Mouse (Mus musculus) ES-Bruce4 (cell line): ENCODE data around the gene Galc. TPM values are rescaled to one million over a fixed set of nuclear protein-coding genes. Genes with fewer than 3 reads are reported as not detected.

ENCODE experiments used
- H3K27ac ChIP-seq: 2 replicates; pipeline ENCODE4 v1.5.1; 2012; ENCODE audit warnings: low read length, inconsistent platforms; ENCODE audit not compliant: insufficient read depth
- H3K27me3 ChIP-seq: 2 replicates; pipeline ENCODE4 v1.6.1; 2012; ENCODE audit warnings: mild to moderate bottlenecking, low read length, inconsistent platforms; ENCODE audit not compliant: control insufficient read depth, poor library complexity, insufficient read depth, severe bottlenecking
- H3K36me3 ChIP-seq: 2 replicates; pipeline ENCODE4 v1.6.1; 2012; ENCODE audit warnings: inconsistent platforms, mild to moderate bottlenecking, low read length, moderate library complexity; ENCODE audit not compliant: control insufficient read depth, poor library complexity, insufficient read depth, severe bottlenecking
- H3K4me1 ChIP-seq: one replicate; pipeline ENCODE4 v1.8.1; 2011; ENCODE audit warnings: low read length; ENCODE audit not compliant: control insufficient read depth, insufficient read depth
- H3K4me3 ChIP-seq: 2 replicates; pipeline ENCODE4 v1.5.1; 2011; ENCODE audit warnings: low read depth, mild to moderate bottlenecking, low read length
- H3K9ac ChIP-seq: 2 replicates; pipeline ENCODE4 v1.6.1; 2012; ENCODE audit warnings: low read depth, mild to moderate bottlenecking, inconsistent platforms; ENCODE audit not compliant: poor library complexity, severe bottlenecking
- H3K9me3 ChIP-seq: replicated peaks from 2 replicates; pipeline ENCODE4 v1.6.1; 2012; ENCODE audit warnings: mild to moderate bottlenecking, low read length, inconsistent platforms; ENCODE audit not compliant: control insufficient read depth, poor library complexity, insufficient read depth, severe bottlenecking
- CTCF ChIP-seq: IDR thresholded peaks from one replicate; pipeline ENCODE4 v1.8.1; 2011; ENCODE audit warnings: low read depth, low read length
- EP300 ChIP-seq: IDR thresholded peaks from 2 replicates; pipeline ENCODE4 v1.6.1; 2011; ENCODE audit warnings: low read depth, low read length; ENCODE audit not compliant: insufficient read depth
- POLR2A ChIP-seq: IDR thresholded peaks from one replicate; pipeline ENCODE4 v1.8.1; 2011; ENCODE audit warnings: low read length; ENCODE audit not compliant: insufficient read depth
- polyA plus RNA-seq: library from polyadenylated mRNA; stranded (reverse); fragments of >200 nt; gene quantifications from 2 replicates; pipeline ENCODE4 v1.2.4, GENCODE M21; 2011; ENCODE audit warnings: low read depth; ENCODE audit not compliant: missing spikeins, insufficient read depth, insufficient read length

Galc gene
- polyA plus RNA-seq, 1 experiment = 14.1 TPM

DNA sequence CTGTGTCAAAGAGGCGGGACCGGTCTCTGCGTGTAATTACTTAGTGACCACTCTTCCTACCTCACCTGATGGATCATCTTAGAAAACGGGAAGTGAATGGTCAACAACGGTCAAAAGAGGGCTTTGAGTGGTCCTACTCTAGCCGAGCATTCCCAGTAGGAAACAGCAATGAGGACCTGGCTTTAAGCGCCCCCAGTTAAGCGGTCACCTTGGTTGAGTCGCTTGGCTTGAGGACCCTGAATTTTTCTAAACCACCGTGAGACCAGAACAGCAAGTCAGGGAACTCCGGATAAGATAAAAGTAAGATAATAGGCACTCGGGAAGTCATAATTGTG lies 226 bp upstream of the Galc start:
- TF ChIP-seq POLR2A = no peak
- TF ChIP-seq EP300 = no peak
- no peak for TF ChIP-seq CTCF
- Histone ChIP-seq H3K4me1 (no peaks in the 10 kb centered on the region), H3K27me3 (no peaks in the 10 kb centered on the region), H3K4me3 (peak overlapping the region; percentile 89), H3K9me3 (no peaks in the 10 kb centered on the region), H3K36me3 (no peaks in the 10 kb centered on the region), H3K9ac (peak overlapping the region; percentile 86), H3K27ac (no peak overlapping the region)

DNA sequence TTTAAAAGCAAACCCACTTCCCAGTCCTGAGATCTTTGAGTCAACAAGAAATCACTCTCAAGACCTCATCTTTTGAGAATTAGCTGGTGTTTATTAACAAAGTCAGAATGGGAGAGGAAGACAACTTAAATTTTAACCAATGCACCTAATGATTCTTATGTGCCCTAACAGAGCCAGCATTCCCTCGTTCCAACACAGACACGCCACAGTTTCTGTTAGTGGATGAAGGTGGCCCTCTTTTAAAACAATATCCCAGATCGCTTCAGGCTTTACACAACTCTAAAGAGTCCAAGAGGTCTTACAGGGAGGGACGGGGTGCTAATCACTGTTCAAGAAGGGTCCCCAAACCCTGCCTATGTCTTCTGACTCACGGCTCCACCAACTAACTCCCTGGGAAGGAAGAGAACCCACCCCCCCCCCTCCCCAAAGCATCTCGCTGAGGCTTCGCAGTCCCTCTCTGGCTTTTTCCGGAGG lies 851 bp downstream of the Galc start:
- Histone ChIP-seq H3K36me3 (no peaks in the 10 kb centered on the region), H3K27ac (no peak overlapping the region), H3K4me1 (no peaks in the 10 kb centered on the region), H3K9me3 (no peaks in the 10 kb centered on the region), H3K4me3 (peak overlapping the region; percentile 89), H3K9ac (peak overlapping the region; percentile 86), H3K27me3 (no peaks in the 10 kb centered on the region)
- TF ChIP-seq CTCF (no peak), POLR2A (no peak), EP300 (no peak)

DNA sequence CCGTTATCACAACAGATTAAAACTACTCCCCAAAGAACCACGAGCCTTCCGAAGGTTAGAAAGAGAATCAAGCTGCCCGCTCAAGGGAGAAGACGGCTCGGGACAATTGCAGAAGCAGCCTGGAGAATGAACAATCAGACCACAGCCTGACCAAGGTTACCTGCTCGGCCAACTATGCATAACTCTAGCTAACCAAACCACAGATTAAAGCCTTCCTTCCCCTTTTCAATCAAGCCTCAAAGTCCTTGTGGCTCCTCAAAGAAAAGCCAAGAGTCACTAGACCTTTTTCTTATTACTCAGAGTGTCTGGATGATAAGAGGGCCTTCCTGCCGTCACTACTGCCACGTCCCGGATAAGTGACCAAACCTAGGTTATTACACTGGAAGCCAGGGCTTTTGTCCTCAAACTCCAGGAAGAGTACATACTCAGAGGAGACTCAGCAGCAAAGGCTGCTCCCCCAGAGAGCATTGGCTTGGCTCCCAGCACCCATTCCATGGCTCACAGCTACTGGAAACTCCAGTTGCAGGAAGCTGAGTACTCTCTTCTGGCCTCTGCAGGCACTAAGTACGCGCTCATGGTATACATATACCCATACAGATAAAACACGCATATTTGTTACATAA lies 3.8 kb downstream of the Galc start:
- no peak overlapping the region for H3K9ac ChIP-seq
- H3K27ac ChIP-seq = no peak overlapping the region
- no peaks in the 10 kb centered on the region for H3K9me3 ChIP-seq
- no peaks in the 10 kb centered on the region for H3K27me3 ChIP-seq
- no peak for TF ChIP-seq EP300
- no peak for TF ChIP-seq CTCF
- TF ChIP-seq POLR2A = no peak
- no peaks in the 10 kb centered on the region for H3K36me3 ChIP-seq
- no peaks in the 10 kb centered on the region for H3K4me1 ChIP-seq
- no peak overlapping the region for H3K4me3 ChIP-seq

DNA sequence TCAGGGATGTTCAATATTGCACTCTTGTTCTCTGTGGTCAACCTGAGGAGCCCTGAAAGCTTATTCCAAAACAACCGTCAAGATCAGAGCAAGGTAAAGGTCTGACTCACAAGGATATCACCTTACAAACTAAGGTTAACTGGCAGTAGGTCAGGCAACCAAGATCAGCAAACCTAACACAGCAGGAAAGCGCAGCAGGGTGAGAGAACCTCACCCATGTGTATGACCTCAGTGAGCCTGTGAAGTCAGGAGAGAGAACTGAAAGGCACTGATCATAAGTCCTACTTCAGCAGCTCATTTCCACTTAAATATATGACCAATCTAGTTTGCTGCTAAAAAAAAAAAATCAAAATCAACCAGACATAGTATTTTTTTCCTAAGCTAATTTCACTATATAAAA lies 6.8 kb downstream of the Galc start:
- Histone ChIP-seq H3K9me3 (no peaks in the 10 kb centered on the region), H3K4me1 (no peaks in the 10 kb centered on the region), H3K4me3 (no peak overlapping the region), H3K36me3 (no peaks in the 10 kb centered on the region), H3K9ac (no peak overlapping the region), H3K27me3 (no peaks in the 10 kb centered on the region), H3K27ac (no peak overlapping the region)
- TF ChIP-seq EP300 (no peak), POLR2A (no peak), CTCF (no peak)

DNA sequence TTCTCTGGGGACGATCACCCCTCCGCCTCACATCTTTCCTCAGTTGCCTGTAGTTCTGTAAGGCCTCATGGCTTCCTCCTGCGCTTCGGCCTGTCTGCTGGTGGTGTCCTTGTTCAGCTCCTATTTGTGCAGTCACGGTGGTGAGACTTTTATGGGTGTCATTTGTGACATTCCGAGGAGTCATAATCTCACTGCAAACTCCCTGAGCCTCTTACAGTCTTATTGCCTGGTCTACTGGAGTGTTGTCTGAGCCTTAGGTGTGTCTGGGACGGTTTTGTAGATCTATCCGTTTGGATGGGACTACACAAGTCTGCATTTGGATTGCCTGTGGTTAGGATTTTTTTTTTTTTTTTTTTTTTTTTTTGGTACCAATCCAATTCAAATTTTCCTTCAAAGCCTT lies 8.9 kb downstream of the Galc start:
- H3K9ac ChIP-seq = no peak overlapping the region
- H3K27me3 ChIP-seq = no peaks in the 10 kb centered on the region
- no peak for TF ChIP-seq EP300
- TF ChIP-seq CTCF = no peak
- TF ChIP-seq POLR2A = no peak
- H3K27ac ChIP-seq = no peak overlapping the region
- no peaks in the 10 kb centered on the region for H3K36me3 ChIP-seq
- no peak overlapping the region for H3K4me3 ChIP-seq
- no peaks in the 10 kb centered on the region for H3K4me1 ChIP-seq
- no peaks in the 10 kb centered on the region for H3K9me3 ChIP-seq

DNA sequence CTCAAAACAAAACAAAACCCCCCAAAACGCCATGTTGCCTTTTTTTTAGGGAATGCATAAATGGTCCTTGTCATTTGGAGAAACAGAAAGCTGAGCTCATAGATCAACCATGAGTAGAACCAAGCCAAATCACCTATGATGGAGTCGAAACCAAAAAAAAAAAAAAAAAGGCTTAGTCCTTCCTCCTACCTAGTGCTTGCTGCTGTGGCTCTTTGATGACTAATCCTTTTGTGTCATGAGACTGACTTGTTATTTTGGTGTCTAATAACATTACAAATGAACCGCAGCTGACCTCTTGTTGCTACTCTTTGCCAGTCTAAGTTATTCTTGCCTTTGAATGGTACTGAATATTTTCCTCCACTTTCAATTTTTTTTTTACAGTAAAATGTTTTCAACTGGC lies 9.6 kb downstream of the Galc start:
- H3K27me3 ChIP-seq = no peaks in the 10 kb centered on the region
- no peak overlapping the region for H3K27ac ChIP-seq
- no peak overlapping the region for H3K9ac ChIP-seq
- H3K36me3 ChIP-seq = no peaks in the 10 kb centered on the region
- H3K4me3 ChIP-seq = no peak overlapping the region
- no peaks in the 10 kb centered on the region for H3K9me3 ChIP-seq
- TF ChIP-seq POLR2A (no peak), CTCF (no peak), EP300 (no peak)
- no peaks in the 10 kb centered on the region for H3K4me1 ChIP-seq
